Mouse (Mus musculus) cerebellum, postnatal 25 days (tissue): ENCODE results near the gene Cox8b.
A peak's percentile ranks its signal among the peaks of the same experiment; 100 is the strongest.
"Not testable (repeated sequence)": the region's sequence is repeated elsewhere in the genome, so short reads cannot be mapped to it uniquely, and the experiment has no call there.

Experiments
- DNase-seq, 2 experiments: peaks; one replicate each; pipeline ENCODE4 v3.0.0; 2021; ENCODE audit warnings: mixed read lengths in 2 of 2

Gene Cox8b

DNA sequence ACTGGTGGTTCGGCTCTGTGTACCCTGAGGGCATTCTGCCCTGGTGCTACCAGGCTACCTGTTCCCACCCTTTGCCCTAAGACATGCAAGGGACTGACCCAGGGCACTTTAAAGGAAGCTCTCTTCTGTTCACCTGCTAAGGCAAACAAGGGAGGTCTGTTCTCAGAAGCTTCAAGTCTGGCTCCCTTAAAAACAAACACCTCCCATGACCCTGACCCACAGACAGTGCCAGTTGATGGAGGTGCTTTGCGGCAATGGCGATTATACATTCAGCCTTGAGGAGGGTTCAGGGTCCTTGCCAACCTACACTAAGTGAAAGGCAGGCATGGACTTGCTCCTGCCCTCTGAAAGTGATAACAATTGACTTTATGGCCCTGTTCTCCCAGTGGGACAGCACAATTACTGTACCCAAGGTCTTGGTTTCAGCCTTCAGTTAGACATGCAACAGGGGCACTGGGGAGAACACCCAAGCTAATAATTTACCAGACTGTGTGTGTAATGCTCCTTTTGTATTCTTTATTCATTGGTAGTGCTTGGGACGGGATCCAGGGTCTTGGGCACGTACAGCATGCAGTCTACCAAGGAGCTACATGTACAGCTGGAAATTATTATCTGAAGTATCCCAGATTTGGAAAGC, 12.7 kb upstream of the Cox8b start:
- no peak for DNase-seq

GRCm38 (mm10) chr7:140912293-140912692, 12.0 kb upstream of the Cox8b start:
- DNase-seq, result no peak

- DNase-seq, result peak; percentile 83 to 85
Observed at GRCm38 (mm10) chr7:140908634-140909107, 8.4 kb upstream of the Cox8b start.

DNA sequence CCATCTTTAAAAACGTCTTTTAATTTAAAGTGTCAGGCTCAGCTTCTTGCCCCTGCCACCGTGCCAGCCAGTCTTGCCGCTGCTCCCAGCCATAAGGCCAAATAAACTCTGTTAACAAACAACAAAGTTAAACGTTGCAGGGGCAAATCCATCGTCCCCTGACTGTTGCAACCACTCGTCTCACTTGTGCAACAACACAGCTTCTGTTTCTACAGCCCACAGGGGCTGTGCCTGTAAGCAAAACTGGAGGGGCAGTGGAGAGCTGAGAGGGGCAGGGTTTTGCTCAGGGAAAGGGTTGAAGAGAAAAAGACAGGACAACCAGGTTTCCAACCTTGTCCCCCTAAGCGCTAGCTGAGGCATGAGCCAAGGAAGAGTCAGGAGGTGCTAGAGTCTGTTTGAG, 7.9 kb upstream of the Cox8b start:
- DNase-seq, result no peak

GRCm38 (mm10) chr7:140907697-140908096, 7.5 kb upstream of the Cox8b start:
- no peak for DNase-seq

DNA sequence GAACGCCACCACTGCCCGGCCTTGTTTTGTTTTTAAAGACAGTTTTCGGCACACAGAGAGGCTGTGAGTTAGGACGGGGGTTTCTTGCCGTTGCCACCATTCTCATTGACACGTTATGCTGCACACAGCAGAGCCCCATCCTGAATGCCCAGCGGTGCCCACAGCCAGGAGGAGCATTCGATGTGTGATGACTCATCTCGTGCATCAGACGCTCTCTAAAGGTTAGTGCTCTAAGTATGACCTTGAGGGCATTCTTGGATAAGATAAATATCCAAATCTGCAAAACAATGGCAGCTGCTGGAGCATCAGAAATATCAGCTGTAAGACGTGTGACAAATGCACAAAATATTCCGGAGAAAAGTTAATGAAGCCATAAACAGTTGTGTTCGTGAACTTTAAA, 6.9 kb upstream of the Cox8b start:
- no peak for DNase-seq

DNA sequence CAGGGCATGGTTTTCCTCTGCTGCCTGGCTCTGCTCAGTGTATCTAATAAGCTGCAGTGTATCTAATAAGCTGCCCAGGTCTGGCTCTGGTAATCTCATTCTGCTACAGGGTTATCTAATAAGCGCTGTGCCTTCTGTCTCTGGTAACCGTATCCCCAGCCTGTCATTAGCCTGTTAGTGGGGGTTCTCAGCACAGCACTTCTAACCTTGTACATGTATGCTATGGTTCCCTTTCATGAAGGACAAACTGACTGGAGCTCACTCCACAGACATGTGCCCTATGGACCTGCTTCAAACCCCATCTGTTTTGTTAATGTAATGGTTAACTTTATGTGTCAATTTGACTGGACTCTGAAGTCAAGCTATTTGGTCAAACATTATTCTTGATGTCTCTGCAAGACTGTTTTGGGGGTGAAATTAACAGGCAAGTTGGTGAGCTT, 5.4 kb upstream of the Cox8b start:
- DNase-seq, result no peak

- DNase-seq, result peak; percentile 88 to 90
Observed at GRCm38 (mm10) chr7:140903212-140903611, 3.0 kb upstream of the Cox8b start.

DNA sequence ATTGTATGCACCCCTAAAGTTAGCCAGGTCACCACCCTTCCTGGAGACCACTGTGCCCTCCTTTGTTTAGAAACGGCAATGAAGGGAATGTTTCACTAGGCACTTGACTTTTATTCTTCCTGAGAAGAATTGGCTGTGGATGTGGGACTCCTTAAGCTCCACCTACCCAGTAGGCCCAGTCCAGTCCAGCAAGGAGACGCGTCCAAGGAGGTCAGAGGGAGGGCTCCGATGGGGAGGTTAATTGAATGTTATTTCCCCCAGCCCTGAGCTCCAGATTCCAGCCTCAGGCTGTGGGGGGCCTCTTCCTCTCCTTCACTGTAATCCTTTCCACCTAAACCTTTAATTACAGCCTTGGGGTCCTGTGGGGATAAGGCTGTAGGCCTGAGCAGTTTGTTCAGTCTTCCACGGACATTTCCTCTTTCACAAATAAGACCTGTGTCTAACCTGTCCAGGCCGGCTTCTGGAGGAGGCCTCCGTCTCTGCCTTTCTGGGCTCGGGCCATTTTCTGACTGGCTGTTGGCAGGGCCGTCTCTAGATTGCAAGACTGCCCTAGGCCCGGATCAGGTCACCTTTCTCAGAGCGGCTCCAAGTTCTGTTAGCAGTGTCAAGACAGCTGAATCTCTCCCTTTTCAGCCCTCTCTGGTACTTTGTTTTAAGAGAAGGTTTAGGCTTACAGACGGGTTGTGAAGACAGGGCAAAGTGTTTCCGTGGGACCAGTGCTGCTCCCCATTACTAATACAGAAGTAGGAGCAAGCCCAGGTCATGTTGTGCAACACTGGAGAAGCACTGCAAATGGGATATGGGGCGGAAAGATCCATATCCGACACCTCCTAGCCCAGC, 2.0 kb upstream of the Cox8b start:
- DNase-seq, result no peak

DNA sequence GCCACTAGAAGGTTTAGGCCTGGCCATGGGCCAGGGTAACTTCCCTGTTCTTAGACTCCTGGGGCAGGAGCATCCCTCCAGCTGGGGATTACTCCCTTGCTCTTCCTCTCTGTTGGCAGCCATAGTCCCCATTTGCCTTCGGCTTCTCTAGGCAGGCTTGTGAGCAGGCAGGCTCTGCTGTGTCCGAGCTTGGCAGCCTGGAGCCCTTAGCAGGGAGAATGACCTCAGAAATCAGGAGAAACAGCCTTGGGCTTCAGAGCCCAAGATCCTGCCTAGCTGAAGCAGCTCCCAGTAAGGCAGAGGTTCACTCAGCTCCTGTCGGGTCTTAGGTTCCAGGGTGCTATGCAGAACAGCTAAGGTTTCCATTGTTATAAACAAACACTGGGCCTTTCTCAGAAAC, 1.1 kb downstream of the Cox8b start:
- no peak for DNase-seq

DNA sequence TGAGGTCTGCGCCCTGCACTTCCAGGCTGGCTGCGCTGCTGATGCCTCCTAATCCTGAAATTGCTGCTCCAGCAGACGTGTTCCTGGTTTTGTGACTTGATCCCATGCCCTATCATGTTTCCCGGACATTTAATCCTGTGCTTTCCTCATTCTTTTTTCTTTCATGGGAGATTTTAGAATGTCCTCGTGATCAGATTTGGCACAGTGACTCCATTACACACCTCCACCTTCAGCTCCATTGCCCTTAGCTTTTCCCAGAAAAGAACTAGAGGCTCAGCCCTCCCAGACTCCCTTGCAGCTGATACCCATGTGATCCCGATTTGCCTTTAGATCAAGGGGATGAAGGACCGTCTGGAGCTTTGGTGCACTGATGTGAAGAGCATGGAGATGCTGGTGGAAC, 2.4 kb downstream of the Cox8b start:
- no peak for DNase-seq

DNA sequence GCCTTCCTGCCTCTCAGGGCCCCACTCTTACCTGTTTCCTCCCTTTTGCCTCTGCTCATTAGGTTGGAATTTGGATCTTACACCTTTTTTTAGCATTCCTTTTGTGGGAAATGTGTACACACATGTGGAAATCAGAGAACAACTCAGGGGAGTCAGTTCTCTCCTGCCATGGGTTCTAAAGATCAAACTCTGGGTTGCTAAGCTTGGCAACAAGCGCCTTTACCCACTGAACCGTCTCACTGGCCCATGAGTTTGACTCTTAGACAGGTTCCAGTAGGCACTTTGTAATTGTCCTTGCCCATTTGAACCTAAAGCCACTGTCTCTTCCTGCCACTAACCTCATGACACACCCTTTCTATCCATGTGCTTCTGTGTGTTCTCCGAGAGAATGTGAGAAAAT, 5.6 kb downstream of the Cox8b start:
- DNase-seq, result no peak

DNA sequence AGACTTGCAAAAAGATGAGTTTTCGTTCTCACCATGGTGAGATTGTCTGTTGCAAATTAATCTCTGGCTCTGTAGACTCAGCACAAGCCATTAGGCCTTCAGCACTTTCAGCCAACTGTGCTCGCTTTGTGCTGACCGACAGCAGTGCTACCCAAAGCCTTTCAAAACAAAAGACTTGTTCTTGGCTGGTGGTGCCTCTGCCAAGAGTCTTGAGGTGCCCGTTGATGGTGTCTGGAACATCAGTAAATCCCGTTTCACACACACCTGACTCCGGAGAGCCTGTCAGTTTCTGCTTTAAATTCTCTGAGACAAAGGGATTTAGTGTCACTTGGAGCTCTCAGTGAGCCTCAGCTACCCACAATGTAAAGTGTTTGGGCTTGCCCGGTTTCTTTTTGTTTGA, 6.2 kb downstream of the Cox8b start:
- no peak for DNase-seq

DNA sequence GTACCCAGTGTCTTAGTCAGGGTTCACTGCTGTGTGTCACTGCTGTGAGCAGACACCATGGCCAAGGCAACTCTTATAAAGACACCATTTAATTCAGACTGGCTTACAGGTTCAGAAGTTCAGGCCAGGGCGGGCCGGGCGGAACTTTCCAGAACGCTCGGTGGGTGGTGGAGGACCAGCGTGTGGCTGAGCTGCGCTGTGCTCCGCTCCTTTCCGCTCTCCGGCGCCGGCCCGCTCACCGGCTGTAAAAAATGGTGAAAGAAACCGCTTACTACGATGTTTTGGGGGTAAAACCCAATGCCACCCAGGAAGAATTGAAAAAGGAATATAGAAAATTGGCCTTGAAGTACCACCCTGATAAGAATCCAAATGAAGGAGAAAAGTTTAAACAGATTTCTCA, 9.6 kb downstream of the Cox8b start:
- DNase-seq, result not testable (repeated sequence)

GRCm38 (mm10) chr7:140882469-140882803, 17.8 kb downstream of the Cox8b start:
- DNase-seq, result no peak

- DNase-seq, result peak; percentile 95 to 97
Observed at GRCm38 (mm10) chr7:140881696-140882468, 18.4 kb downstream of the Cox8b start, which contains the start of the genes Psmd13 and Sirt3. Gene Psmd13, plus strand, starts transcription at chr7:140881968. Gene Sirt3, minus strand, starts transcription at chr7:140882309.

DNA sequence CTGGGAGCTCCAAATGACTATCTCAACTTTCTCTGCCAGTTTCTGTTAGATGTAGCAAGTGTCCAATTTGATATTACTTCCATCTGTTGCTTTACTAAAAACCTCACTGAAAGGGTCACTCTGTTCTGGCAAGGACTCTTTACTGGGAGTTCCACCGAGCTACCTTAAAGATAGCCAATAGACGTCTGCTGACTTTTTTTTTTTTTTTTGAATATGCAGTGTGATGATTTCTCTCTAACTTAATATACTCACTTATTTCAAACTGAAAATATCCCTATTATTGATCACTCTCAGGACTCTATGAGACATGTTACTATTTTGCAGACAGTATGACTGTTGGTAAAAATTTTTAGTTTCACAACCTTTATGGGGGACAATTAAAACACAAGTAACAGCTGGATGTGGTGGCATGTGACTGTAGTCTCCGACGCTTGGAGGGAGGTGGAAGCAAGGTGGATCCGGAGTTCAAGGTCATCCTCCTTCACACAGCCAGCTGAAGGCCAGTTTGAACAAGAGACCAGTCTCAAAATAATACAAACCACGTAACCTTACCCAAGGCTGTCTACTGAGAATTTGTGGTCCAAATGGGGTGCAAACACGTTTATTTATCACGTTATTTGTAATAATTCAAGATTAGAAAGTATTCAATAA, 19.3 kb downstream of the Cox8b start:
- DNase-seq, result no peak

GRCm38 (mm10) chr7:140880419-140880818, 19.8 kb downstream of the Cox8b start:
- DNase-seq, result no peak

- no peak for DNase-seq
Observed at GRCm38 (mm10) chr7:140879355-140879754, 20.9 kb downstream of the Cox8b start.

- DNase-seq, result no peak
Observed at GRCm38 (mm10) chr7:140877364-140877763, 22.9 kb downstream of the Cox8b start.

DNA sequence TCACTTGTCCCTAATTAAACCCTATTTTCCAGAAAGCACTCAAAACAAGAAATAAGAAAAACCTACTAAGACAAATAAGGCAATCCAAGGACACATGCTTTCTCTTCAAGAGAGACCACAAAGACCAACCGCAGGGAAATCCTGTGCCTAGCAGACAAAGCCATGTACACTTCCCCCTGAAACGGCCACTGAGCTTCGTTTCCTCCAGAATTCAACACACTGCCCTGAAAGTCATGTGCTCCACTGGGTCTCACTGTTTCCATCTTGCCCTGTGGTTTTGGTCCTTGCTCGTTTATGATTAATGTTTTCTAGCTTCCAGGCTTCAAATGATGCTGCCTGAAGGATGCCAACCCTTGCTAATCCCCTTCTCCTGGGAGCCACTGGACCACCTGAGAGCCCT, 26.0 kb downstream of the Cox8b start:
- DNase-seq, result no peak

GRCm38 (mm10) chr7:140864761-140865160, 35.5 kb downstream of the Cox8b start:
- no peak for DNase-seq

- no peak for DNase-seq
Observed at GRCm38 (mm10) chr7:140860728-140861127, 39.5 kb downstream of the Cox8b start.
